Mouse (Mus musculus): ENCODE measurements around the gene Sbno2. TPM values are rescaled to one million over a fixed set of nuclear protein-coding genes. Genes with fewer than 3 reads are reported as not detected.
A peak's percentile ranks its signal among the peaks of the same experiment; 100 is the strongest.

Sbno2 gene
- polyA plus RNA-seq, 1 experiment = 127 TPM

DNA sequence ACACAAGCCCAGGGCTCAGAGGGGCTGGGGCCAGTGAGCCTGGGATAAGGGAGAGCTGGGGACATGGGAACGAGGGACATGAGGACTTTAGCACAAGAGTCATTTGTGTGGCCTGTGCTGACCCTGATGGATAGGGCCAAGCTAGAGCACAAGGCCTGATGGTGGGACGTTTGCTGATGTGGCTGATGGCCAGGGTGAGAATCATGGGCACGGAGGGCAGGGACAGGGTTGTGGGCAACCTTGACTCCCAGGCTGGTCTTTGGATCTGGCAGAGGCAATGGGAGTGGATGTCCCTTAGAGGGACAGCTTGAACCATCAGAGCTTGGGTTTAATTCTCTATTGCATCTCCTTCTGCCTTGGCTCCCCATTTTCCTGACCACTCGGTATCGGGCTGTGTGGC, 28.1 kb downstream of the Sbno2 start:
- H3K27me3 ChIP-seq (ENCODE audit: control insufficient read depth, insufficient read depth, low read length) = no peaks in the 10 kb centered on the region
- TF ChIP-seq POLR2A (IDR thresholded peaks at IDR 0.05; ENCODE audit: control insufficient read depth, extremely low read depth, insufficient read depth, low read length, poor library complexity) (no peak), CTCF (IDR thresholded peaks at IDR 0.05; ENCODE audit: borderline replicate concordance, control insufficient read depth, extremely low read depth, insufficient read depth, low read length, poor library complexity) (no peak)
- H3K4me1 ChIP-seq (replicated peaks; ENCODE audit: control insufficient read depth, insufficient read depth, low read length) = peaks cover 13% of the 10 kb centered on the region
- H3K27ac ChIP-seq (ENCODE audit: control insufficient read depth, insufficient read depth, low read length) = no peak overlapping the region
- no peak for DNase-seq
- WGBS = 96% methylated on average over 5 of the region's 5 CpGs
- H3K36me3 ChIP-seq (ENCODE audit: control insufficient read depth, insufficient read depth, low read length) = peaks cover 24% of the 10 kb centered on the region
- H3K4me3 ChIP-seq (ENCODE audit: control insufficient read depth, insufficient read depth, low read length) = no peak overlapping the region

DNA sequence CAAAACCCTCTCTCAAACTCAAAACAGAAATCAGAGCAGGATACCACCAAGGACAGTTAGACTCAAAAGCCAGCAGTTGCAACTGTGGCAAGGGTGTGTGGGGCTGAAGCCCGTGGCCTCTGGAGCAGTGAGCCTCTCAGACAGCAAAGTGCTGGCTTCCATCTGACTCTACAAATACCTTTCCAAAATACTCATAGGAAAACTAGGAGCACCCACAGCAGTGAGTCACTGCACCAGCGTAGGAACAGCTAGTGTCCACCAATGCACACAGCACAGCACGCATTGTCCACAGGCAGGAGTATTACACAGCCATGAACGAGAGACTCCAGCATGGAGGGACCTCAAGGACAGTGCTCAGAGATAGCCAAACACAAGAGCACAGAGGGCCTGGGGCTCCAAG, 29.0 kb downstream of the Sbno2 start:
- no peak for DNase-seq
- Histone ChIP-seq H3K4me1 (replicated peaks; ENCODE audit: control insufficient read depth, insufficient read depth, low read length) (peaks cover 13% of the 10 kb centered on the region), H3K4me3 (ENCODE audit: control insufficient read depth, insufficient read depth, low read length) (no peak overlapping the region), H3K27ac (ENCODE audit: control insufficient read depth, insufficient read depth, low read length) (no peak overlapping the region), H3K36me3 (ENCODE audit: control insufficient read depth, insufficient read depth, low read length) (peaks cover 18% of the 10 kb centered on the region), H3K27me3 (ENCODE audit: control insufficient read depth, insufficient read depth, low read length) (no peaks in the 10 kb centered on the region)
- TF ChIP-seq POLR2A (IDR thresholded peaks at IDR 0.05; ENCODE audit: control insufficient read depth, extremely low read depth, insufficient read depth, low read length, poor library complexity) = no peak
- no peak for TF ChIP-seq CTCF (IDR thresholded peaks at IDR 0.05; ENCODE audit: borderline replicate concordance, control insufficient read depth, extremely low read depth, insufficient read depth, low read length, poor library complexity)
- 96% methylated on average over 4 of the region's 4 CpGs for WGBS

DNA sequence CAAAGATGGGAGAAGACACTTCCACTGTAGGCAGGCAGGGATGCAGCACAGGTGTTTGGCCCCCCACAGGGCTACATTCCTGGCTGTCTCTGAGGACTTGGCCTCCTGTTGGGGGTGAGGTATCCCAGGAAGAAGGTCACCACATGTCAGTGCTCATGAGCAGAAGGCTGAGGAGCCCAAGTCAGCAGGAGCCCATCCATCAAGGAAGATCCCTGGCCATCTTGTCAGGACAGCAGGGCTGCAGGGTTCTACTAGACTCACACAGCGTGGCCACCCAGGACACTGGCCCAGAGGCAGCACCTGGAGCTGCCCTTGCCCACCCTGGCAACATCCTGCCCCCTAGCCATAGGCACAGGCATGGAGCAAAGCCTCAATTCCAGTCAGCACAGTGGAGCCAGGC, 29.4 kb downstream of the Sbno2 start:
- DNase-seq = no peak
- H3K4me1 ChIP-seq (replicated peaks; ENCODE audit: control insufficient read depth, insufficient read depth, low read length) = peaks cover 13% of the 10 kb centered on the region
- WGBS = 77% methylated on average over 1 of the region's 1 CpGs
- no peaks in the 10 kb centered on the region for H3K27me3 ChIP-seq (ENCODE audit: control insufficient read depth, insufficient read depth, low read length)
- TF ChIP-seq POLR2A (IDR thresholded peaks at IDR 0.05; ENCODE audit: control insufficient read depth, extremely low read depth, insufficient read depth, low read length, poor library complexity) (no peak), CTCF (IDR thresholded peaks at IDR 0.05; ENCODE audit: borderline replicate concordance, control insufficient read depth, extremely low read depth, insufficient read depth, low read length, poor library complexity) (no peak)
- H3K27ac ChIP-seq (ENCODE audit: control insufficient read depth, insufficient read depth, low read length) = no peak overlapping the region
- H3K4me3 ChIP-seq (ENCODE audit: control insufficient read depth, insufficient read depth, low read length) = no peak overlapping the region
- peaks cover 13% of the 10 kb centered on the region for H3K36me3 ChIP-seq (ENCODE audit: control insufficient read depth, insufficient read depth, low read length)

DNA sequence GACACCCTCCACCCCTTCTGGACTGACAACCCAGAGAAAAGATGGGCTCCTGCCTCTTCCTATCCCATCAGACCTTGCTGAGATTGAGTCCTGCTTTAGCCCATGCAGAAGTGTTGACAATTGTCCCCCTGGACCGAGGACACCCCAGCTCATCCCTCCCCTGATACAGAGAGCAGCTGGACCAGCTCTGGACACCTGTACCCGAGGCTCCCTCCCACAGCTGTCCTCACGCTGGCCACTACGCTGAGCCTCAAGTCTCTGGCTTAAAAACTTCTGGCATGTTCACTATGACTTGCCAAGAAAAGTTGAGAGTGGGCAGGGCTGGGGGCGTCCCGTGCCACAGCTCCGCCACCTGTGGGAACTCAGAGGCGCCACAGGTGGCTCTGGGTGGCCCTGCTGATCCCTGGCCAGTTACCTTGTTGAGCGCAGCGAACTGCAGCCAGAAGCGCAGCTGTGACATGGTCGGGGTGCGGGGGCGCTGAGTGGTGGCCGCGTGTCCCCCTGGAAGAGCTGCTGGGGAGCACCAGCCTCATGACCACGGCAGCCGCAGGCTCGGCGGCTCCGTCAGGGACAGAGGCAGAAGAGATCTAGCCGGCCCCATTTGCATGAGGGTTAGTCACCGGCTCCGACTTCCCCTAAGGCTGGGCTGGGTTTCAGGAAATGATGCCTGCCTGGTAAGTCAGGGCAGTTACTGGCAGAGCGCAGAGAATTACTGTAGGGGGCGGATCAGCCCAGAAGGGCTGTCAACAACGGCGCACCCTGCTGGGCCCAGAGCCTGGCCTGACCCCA, 30.4 kb downstream of the Sbno2 start:
- TF ChIP-seq POLR2A (IDR thresholded peaks at IDR 0.05; ENCODE audit: control insufficient read depth, extremely low read depth, insufficient read depth, low read length, poor library complexity) = 0 out of 2 replicates have a peak, but pooled peaks have one; percentile 24
- peak; percentile 67; the same call in 1 of the 2 replicates for TF ChIP-seq CTCF (IDR thresholded peaks at IDR 0.05; ENCODE audit: borderline replicate concordance, control insufficient read depth, extremely low read depth, insufficient read depth, low read length, poor library complexity)
- 5% methylated on average over 28 of the region's 28 CpGs for WGBS
- H3K27ac ChIP-seq (ENCODE audit: control insufficient read depth, insufficient read depth, low read length) = peak overlapping the region; percentile 4
- no peaks in the 10 kb centered on the region for H3K27me3 ChIP-seq (ENCODE audit: control insufficient read depth, insufficient read depth, low read length)
- peak overlapping the region; percentile 39 for H3K4me3 ChIP-seq (ENCODE audit: control insufficient read depth, insufficient read depth, low read length)
- peaks cover 13% of the 10 kb centered on the region for H3K4me1 ChIP-seq (replicated peaks; ENCODE audit: control insufficient read depth, insufficient read depth, low read length)
- H3K36me3 ChIP-seq (ENCODE audit: control insufficient read depth, insufficient read depth, low read length) = peaks cover 4% of the 10 kb centered on the region
- peak; percentile 77 for DNase-seq

DNA sequence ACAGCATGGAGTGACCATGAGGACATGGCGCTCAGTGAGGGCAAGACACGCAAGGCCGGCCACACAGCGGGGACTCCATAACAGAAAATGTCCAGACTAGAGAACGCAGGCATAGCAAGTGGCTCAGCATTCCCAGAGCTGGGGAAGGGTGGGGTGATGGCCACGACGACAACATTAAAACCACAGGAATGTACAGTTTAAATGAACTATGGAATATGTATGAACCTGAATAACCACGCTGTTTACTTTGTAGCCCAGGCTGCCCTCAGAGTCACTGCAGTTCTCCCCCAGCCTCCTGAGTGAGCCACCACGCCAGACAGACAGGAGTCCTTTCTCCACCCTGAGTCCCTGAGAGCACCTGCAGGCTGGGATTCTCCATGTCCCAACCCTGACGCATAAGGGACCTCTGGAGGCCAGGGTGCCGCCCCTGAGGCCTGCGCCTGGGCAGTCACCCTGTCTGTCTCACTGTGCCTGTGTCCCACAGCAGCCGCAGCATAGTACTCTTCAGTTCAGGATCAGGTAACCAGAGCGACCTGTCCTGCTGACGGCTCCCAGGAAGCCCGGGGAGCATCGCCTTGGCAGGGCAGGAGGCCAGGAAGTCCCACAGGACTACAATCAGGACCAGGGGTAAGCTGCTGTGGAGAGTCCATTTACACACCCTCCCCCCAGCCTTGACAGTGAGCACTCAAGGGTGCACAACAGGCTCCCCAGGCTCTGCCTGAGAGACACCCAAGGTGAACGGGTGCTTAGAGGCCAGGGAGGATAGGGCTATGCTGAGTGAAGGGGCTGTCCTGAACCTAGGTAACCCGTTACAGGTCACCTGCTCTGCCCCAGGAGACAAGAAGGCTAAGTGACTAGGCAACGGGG, 32.5 kb downstream of the Sbno2 start:
- Histone ChIP-seq H3K27ac (ENCODE audit: control insufficient read depth, insufficient read depth, low read length) (no peak overlapping the region), H3K4me1 (replicated peaks; ENCODE audit: control insufficient read depth, insufficient read depth, low read length) (peaks cover 13% of the 10 kb centered on the region)

DNA sequence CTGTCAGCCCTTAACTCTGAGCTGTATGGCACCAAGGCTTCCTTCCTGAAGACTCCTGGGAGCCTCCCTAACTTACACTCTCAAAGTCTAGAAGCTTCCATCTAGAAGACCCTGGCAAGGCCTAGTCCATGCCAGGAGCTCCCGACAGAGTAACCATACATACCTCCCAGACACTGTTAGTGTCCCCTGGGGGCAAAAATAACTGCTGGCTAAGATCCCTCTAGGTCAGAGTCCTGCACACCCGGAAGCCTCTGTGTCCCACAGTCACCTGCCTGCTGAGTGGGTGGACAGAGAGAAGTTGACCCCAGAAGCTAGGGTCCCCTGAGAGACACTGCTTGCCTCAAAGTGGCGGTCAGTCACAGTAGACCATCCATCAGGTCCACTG, 33.9 kb downstream of the Sbno2 start:
- no peak for DNase-seq
- H3K36me3 ChIP-seq (ENCODE audit: control insufficient read depth, insufficient read depth, low read length) = peaks cover 3% of the 10 kb centered on the region; the same call in 1 of the 2 replicates
- H3K27me3 ChIP-seq (ENCODE audit: control insufficient read depth, insufficient read depth, low read length) = no peaks in the 10 kb centered on the region
- H3K4me1 ChIP-seq (replicated peaks; ENCODE audit: control insufficient read depth, insufficient read depth, low read length) = peaks cover 13% of the 10 kb centered on the region
- WGBS = 71% methylated on average over 3 of the region's 3 CpGs
- H3K4me3 ChIP-seq (ENCODE audit: control insufficient read depth, insufficient read depth, low read length) = no peak overlapping the region
- TF ChIP-seq CTCF (IDR thresholded peaks at IDR 0.05; ENCODE audit: borderline replicate concordance, control insufficient read depth, extremely low read depth, insufficient read depth, low read length, poor library complexity) (no peak), POLR2A (IDR thresholded peaks at IDR 0.05; ENCODE audit: control insufficient read depth, extremely low read depth, insufficient read depth, low read length, poor library complexity) (no peak)
- no peak overlapping the region for H3K27ac ChIP-seq (ENCODE audit: control insufficient read depth, insufficient read depth, low read length)

More for the DNA sequence above, 32.5 kb downstream of the Sbno2 start:
- no peak for DNase-seq
- Histone ChIP-seq H3K4me3 (ENCODE audit: control insufficient read depth, insufficient read depth, low read length) (no peak overlapping the region), H3K36me3 (ENCODE audit: control insufficient read depth, insufficient read depth, low read length) (no peaks in the 10 kb centered on the region), H3K27me3 (ENCODE audit: control insufficient read depth, insufficient read depth, low read length) (no peaks in the 10 kb centered on the region)
- WGBS = 93% methylated on average over 20 of the region's 20 CpGs
- TF ChIP-seq CTCF (IDR thresholded peaks at IDR 0.05; ENCODE audit: borderline replicate concordance, control insufficient read depth, extremely low read depth, insufficient read depth, low read length, poor library complexity) = no peak
- no peak for TF ChIP-seq POLR2A (IDR thresholded peaks at IDR 0.05; ENCODE audit: control insufficient read depth, extremely low read depth, insufficient read depth, low read length, poor library complexity)
